Mouse (Mus musculus) E14TG2a.4 (cell line): ENCODE measurements around the gene Blmh.

Experiments
- CTCF ChIP-seq: conservative IDR thresholded peaks from 2 replicates; pipeline ENCODE4 v1.5.1; 2014; ENCODE audit warnings: low read length
- NANOG ChIP-seq: IDR thresholded peaks from 2 replicates; pipeline ENCODE4 v1.6.1; 2014; ENCODE audit warnings: borderline replicate concordance, low read length, mixed read lengths

GRCm38 (mm10) chr11:76953536-76953935, 28.9 kb downstream of the Blmh start:
- no peak for TF ChIP-seq CTCF
- no peak for TF ChIP-seq NANOG
